Mouse (Mus musculus): ENCODE measurements around the gene Rxfp2. TPM values are rescaled to one million over a fixed set of nuclear protein-coding genes. Genes with fewer than 3 reads are reported as not detected.

Gene Rxfp2
- polyA plus RNA-seq, 1 experiment from 2014 or later, result 1.5 TPM

DNA sequence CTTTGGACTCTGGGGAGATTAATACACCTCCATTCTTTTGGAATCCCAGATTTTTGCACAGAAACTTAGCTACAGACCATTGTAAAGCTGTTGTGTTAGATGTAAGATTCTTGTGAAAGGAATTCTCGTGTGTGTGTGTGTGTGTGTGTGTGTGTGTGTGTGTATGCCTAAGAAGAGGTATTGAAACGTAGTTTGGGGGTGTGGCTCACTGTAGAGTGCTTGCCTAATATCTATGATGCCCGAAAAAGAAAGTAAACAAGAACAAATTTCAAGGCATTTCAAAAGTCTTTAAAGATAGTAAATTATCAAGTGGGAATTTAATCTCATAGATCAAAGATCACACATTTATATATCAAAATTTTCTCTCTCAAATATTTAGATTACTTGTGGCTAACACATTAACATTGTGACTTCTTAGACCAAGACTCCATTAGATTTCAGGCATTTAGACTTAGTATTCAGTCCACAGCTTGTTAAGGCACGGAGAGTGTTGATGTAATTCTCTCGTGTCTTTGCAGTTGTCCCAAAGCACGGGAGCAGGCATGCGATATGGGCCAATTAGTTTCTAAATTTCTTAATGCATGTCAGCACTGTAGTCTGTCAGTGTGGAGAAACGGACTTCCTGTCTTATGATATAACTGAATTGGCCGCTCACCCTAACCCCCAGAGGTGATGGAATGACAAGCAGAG, 97.9 kb downstream of the Rxfp2 start:
- peak overlapping the region; percentile 20; the same call in 1 of the 2 replicates for H3K4me2 ChIP-seq (replicated peaks)
- H3K4me3 ChIP-seq, result no peak overlapping the region
- no peaks in the 10 kb centered on the region for H3K27me3 ChIP-seq (replicated peaks)
- ATAC-seq (ENCODE audit: low FRiP score, low read depth), result no peak
- H3K27ac ChIP-seq, result no peak overlapping the region
- 79% methylated on average over 9 of the region's 9 CpGs for WGBS
- no peaks in the 10 kb centered on the region for H3K36me3 ChIP-seq
- peaks cover 13% of the 10 kb centered on the region for H3K4me1 ChIP-seq
- H3K9me3 ChIP-seq, result peaks cover 13% of the 10 kb centered on the region; the same call in 1 of the 2 replicates
- H3K9ac ChIP-seq, result no peak overlapping the region

DNA sequence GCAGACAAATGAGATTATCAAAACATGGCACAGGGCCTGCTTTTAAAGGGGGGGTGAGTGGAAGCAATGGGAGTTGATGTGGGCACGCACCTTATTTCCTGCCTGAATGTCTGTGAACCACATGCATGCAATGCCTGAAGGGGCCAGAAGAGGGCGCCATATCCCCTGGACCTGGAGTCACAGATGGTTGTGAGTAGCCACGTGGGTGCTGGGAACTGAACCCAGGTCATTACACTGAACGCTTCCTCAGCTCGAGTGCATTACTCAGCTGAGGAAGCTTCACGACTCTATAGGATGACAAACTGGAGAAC, 98.4 kb downstream of the Rxfp2 start:
- H3K9ac ChIP-seq, result no peak overlapping the region
- no peak overlapping the region for H3K4me2 ChIP-seq (replicated peaks)
- peaks cover 13% of the 10 kb centered on the region; the same call in 1 of the 2 replicates for H3K9me3 ChIP-seq
- WGBS, result 90% methylated on average over 6 of the region's 6 CpGs
- H3K36me3 ChIP-seq, result no peaks in the 10 kb centered on the region
- H3K4me1 ChIP-seq, result peaks cover 13% of the 10 kb centered on the region
- no peak overlapping the region for H3K27ac ChIP-seq
- no peaks in the 10 kb centered on the region for H3K27me3 ChIP-seq (replicated peaks)
- ATAC-seq (ENCODE audit: low FRiP score, low read depth), result no peak
- H3K4me3 ChIP-seq, result no peak overlapping the region

DNA sequence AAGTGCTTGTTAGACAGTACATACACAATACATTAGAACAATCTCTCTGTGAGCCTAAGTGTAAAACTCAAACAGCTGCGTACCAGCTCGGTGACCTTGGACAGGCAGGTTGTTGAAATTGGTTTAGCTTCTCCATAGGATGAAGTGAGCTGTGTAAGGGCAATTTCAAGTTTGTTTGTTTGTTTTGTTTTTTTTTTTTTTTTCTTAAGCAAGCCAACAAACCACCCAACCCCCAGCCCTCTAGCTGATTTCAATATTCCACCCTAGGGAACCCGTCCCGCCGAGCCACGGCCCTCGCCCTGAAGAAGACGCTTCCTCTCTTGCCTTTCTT, 99.6 kb downstream of the Rxfp2 start:
- Histone ChIP-seq H3K4me1 (peaks cover 13% of the 10 kb centered on the region), H3K27ac (no peak overlapping the region), H3K27me3 (replicated peaks) (no peaks in the 10 kb centered on the region), H3K9me3 (peaks cover 13% of the 10 kb centered on the region; the same call in 1 of the 2 replicates), H3K9ac (peak overlapping the region; percentile 73; the same call in 1 of the 2 replicates), H3K4me3 (peak overlapping the region; percentile 75), H3K36me3 (no peaks in the 10 kb centered on the region), H3K4me2 (replicated peaks) (peak overlapping the region; percentile 73)
- no peak for ATAC-seq (ENCODE audit: low FRiP score, low read depth)
- WGBS, result 20% methylated on average over 8 of the region's 8 CpGs

DNA sequence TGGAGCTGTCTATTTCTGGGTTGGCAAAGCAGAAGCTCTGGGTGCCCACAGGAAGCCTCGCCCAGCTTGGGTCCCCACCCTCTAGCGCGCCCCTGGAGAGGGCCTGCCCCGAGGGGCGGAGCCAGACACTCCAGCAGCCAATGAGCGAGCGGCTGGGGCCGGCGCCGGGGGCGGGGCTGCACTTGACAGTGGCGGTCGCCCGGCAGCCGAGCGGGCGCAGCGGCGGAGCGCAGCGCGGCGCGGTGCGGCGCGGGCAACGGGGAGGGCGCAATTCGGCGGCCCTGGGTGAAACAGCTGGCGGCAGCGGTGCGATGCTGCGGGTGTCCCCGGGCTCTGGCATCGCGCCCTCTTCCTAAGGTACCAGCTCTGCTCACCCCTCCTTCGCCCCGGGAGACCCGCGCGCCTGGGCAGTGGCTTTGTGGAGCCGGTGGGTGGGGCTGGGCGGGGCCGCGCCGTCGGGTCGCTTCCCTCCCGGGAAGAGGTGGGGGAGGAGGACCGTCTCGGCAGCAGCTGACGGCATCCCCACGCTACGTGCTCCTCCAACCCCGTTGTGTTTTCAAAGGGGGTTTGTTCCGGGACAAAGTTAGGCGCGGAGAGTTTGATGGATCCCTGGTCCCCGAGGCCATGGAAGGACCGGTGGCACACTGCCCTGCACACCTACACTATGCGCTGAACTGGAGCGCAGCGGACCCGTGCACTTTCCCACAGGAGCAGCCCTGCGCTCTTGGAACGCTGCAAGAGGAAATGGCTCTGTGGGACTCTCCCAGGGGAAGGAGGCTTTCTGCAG, 100.2 kb downstream of the Rxfp2 start, which contains the start of gene Fry:
TSS of gene Fry (plus strand) at position 191 of the 787 bp plus-strand sequence.
- Histone ChIP-seq H3K4me1 (peaks cover 13% of the 10 kb centered on the region), H3K4me2 (replicated peaks) (peak within 1 kb of the TSS; percentile 73), H3K9ac (peak within 1 kb of the TSS; percentile 73), H3K9me3 (peaks cover 13% of the 10 kb centered on the region; the same call in 1 of the 2 replicates), H3K4me3 (peak within 1 kb of the TSS; percentile 75), H3K36me3 (no peaks in the 10 kb centered on the region), H3K27me3 (replicated peaks) (no peaks in the 10 kb centered on the region), H3K27ac (peak within 1 kb of the TSS; percentile 47; the same call in 1 of the 2 replicates)
- ATAC-seq (ENCODE audit: low FRiP score, low read depth), result peak; percentile 97
- under 1% methylated on average over 67 of the region's 68 CpGs for WGBS

DNA sequence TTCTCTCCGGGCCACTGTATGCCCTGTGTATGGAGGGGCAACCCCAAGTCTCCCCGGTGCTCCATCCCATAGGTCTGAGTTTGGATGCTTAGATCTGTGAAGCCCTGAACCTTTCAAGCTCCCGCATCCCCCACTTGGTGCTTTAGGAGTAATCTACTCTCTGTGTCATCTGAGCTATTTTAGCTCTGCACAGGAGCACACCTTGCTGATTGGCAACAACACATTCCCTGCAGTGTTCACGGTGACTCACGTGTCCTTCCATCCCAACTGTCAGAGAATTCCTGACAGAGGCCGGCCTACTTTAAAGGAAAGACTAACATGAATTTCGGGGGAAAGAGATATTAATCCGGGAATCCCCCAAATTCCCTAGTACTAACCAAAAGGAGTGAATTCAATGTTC, 102.2 kb downstream of the Rxfp2 start:
- Histone ChIP-seq H3K4me2 (replicated peaks) (no peak overlapping the region), H3K9ac (no peak overlapping the region), H3K4me3 (no peak overlapping the region), H3K27me3 (replicated peaks) (no peaks in the 10 kb centered on the region), H3K9me3 (0 out of 2 replicates have a peak, but pooled peaks cover 9% of the 10 kb centered on the region), H3K36me3 (no peaks in the 10 kb centered on the region), H3K27ac (no peak overlapping the region), H3K4me1 (peaks cover 6% of the 10 kb centered on the region)
- 92% methylated on average over 8 of the region's 8 CpGs for WGBS
- no peak for ATAC-seq (ENCODE audit: low FRiP score, low read depth)

DNA sequence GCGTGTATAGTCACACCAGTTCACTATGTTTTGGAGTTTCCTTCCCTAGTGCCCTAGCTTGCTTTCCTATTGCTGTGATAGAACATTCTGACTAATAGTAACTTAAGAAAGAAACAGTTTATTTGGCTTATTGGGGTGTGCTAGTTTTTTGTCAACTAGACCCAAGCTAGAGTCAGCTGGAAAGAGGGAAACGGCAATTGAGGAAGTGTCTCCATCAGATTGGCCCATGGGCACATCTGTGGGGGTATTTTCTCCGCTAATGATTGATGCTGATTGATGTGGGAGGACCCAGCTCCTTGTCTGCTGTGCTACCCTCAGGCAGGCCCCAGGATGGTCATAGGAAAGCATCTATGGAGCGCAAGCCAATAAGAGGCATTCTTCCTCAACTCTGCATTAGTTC, 103.6 kb downstream of the Rxfp2 start:
- Histone ChIP-seq H3K9ac (no peak overlapping the region), H3K27ac (no peak overlapping the region), H3K27me3 (replicated peaks) (no peaks in the 10 kb centered on the region), H3K4me3 (no peak overlapping the region), H3K4me1 (no peaks in the 10 kb centered on the region), H3K9me3 (0 out of 2 replicates have a peak, but pooled peaks cover 5% of the 10 kb centered on the region), H3K4me2 (replicated peaks) (no peak overlapping the region), H3K36me3 (no peaks in the 10 kb centered on the region)
- WGBS, result 79% methylated on average over 4 of the region's 4 CpGs
- ATAC-seq (ENCODE audit: low FRiP score, low read depth), result no peak

DNA sequence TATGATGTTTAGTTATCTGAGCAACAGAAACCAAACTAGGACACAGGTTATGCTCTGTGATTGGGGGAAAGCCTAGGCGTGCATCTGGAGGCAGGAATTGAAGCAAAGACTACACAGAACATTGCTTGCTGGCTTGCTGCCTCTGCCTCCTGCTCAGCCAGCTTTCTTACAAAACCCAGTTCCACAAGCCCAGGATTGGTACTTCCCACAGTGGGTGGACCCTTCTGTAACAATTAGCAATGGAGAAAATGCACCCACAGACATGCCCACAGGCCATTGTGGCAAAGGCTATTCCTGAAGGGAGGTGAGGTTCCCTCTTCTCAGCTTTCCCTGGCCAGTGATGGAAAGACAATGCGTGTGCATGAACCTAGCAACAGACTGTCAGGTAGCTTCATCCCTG, 104.1 kb downstream of the Rxfp2 start:
- Histone ChIP-seq H3K4me2 (replicated peaks) (no peak overlapping the region), H3K27me3 (replicated peaks) (no peaks in the 10 kb centered on the region), H3K36me3 (no peaks in the 10 kb centered on the region), H3K9me3 (0 out of 2 replicates have a peak, but pooled peaks cover under 1% of the 10 kb centered on the region), H3K4me1 (no peaks in the 10 kb centered on the region), H3K27ac (no peak overlapping the region), H3K4me3 (no peak overlapping the region), H3K9ac (no peak overlapping the region)
- no peak for ATAC-seq (ENCODE audit: low FRiP score, low read depth)
- WGBS, result 80% methylated on average over 2 of the region's 2 CpGs

DNA sequence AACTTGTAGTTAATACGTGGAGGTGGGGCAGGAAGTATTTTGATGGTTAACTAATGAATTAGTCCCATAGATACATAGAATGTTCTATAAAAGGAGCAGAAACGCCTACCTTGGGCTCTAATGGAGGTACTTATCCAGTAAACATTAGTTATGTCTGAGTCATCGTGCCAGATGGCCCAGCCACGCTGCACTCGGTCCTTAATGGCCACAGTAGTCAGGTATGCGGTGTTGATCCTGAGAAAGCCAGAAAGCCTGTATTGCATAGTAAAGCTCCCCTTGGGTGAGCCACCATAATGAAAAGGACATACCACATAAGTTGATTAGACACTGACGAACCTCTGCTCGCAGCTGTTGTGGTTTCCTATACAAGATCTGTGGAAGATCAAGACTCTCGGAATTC, 107.4 kb downstream of the Rxfp2 start:
- 81% methylated on average over 9 of the region's 9 CpGs for WGBS
- Histone ChIP-seq H3K27ac (no peak overlapping the region), H3K27me3 (replicated peaks) (no peaks in the 10 kb centered on the region), H3K4me2 (replicated peaks) (no peak overlapping the region), H3K4me3 (no peak overlapping the region), H3K4me1 (no peaks in the 10 kb centered on the region), H3K9ac (no peak overlapping the region), H3K36me3 (no peaks in the 10 kb centered on the region), H3K9me3 (no peaks in the 10 kb centered on the region)
- no peak for ATAC-seq (ENCODE audit: low FRiP score, low read depth)

DNA sequence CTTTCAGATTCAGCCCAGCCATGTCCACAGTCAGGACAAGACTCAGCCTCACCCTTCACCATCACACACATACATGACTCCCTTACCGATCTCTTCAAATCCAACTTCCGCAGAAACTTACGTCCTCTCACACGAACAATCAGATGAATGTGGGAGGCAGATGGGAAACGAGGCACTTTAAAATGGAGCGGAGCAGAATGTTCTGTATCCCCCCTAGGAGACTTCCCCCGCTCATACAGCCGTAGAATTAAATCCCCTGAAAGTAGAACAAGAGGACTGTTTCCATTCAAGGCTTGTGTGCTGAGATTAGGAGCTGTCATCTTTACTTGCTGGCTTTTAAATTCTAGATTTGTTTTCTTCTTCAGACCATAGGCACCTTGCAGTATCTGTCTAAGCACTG, 110.0 kb downstream of the Rxfp2 start:
- WGBS, result 76% methylated on average over 8 of the region's 8 CpGs

DNA sequence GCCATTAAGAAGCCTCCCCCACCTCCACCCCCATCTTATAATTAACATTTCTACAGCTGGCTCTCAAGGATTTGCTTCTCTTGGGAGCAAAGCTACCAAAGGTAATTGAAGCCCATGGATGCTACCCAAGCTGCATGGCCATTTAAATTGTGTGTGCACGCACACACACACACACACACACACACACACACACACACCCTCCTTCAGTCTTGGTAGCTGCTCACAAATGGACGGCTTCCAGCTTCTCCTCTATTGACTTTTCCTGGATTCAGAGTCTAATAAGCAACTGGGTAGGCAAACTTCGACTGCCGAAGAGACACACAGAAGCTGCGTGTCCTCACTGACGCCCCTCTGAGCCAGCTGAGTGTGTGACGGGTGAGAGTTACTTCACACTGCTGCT, 111.7 kb downstream of the Rxfp2 start:
- H3K4me2 ChIP-seq (replicated peaks), result no peak overlapping the region
- no peaks in the 10 kb centered on the region for H3K36me3 ChIP-seq
- WGBS, result 74% methylated on average over 7 of the region's 7 CpGs
- no peaks in the 10 kb centered on the region; the same call in 1 of the 2 replicates for H3K27me3 ChIP-seq (replicated peaks)
- ATAC-seq (ENCODE audit: low FRiP score, low read depth), result no peak
- H3K4me1 ChIP-seq, result no peaks in the 10 kb centered on the region
- H3K9me3 ChIP-seq, result no peaks in the 10 kb centered on the region
- H3K27ac ChIP-seq, result no peak overlapping the region
- no peak overlapping the region for H3K9ac ChIP-seq
- no peak overlapping the region for H3K4me3 ChIP-seq

More for the DNA sequence above, 110.0 kb downstream of the Rxfp2 start:
- no peaks in the 10 kb centered on the region for H3K27me3 ChIP-seq (replicated peaks)
- no peak overlapping the region for H3K4me3 ChIP-seq
- no peak overlapping the region for H3K27ac ChIP-seq
- no peaks in the 10 kb centered on the region for H3K9me3 ChIP-seq
- H3K4me2 ChIP-seq (replicated peaks), result no peak overlapping the region
- no peaks in the 10 kb centered on the region for H3K36me3 ChIP-seq
- H3K4me1 ChIP-seq, result no peaks in the 10 kb centered on the region
- no peak for ATAC-seq (ENCODE audit: low FRiP score, low read depth)
- H3K9ac ChIP-seq, result no peak overlapping the region

DNA sequence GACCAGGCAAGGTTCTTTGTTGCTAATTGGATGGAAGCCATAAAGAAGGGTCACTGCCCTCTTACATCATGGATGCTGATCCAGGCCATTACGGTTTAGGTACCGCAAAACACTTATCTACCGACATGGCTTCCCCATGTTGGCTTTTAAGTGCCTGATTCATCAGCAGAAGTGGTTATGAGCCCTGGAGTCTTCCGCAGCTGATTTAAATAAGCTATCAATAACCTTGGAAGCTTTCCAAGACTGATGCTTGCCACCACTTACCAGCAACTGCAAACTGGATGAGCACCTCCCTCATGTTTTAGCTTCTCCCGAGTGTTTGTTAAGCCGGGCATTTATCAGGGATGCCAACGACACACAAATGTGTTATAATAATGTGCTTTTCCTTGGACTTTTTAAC, 112.7 kb downstream of the Rxfp2 start:
- H3K27me3 ChIP-seq (replicated peaks), result no peaks in the 10 kb centered on the region; the same call in 1 of the 2 replicates
- no peaks in the 10 kb centered on the region for H3K9me3 ChIP-seq
- H3K4me2 ChIP-seq (replicated peaks), result no peak overlapping the region
- H3K27ac ChIP-seq, result no peak overlapping the region
- no peak overlapping the region for H3K9ac ChIP-seq
- no peak for ATAC-seq (ENCODE audit: low FRiP score, low read depth)
- WGBS, result 80% methylated on average over 7 of the region's 7 CpGs
- no peaks in the 10 kb centered on the region for H3K4me1 ChIP-seq
- no peak overlapping the region for H3K4me3 ChIP-seq
- H3K36me3 ChIP-seq, result no peaks in the 10 kb centered on the region

Measured in neural tube, embryonic 12.5 days (tissue).